Mouse (Mus musculus): ENCODE results near the gene Dapk3. TPM values are rescaled to one million over a fixed set of nuclear protein-coding genes. Genes with fewer than 3 reads are reported as not detected.
"Not testable (repeated sequence)": the region's sequence is repeated elsewhere in the genome, so short reads cannot be mapped to it uniquely, and the experiment has no call there.

Dapk3 gene
- polyA plus RNA-seq, 1 experiment from 2014 or later: 17.8 TPM

- H3K27me3 ChIP-seq: no peaks in the 10 kb centered on the region
- peaks cover 68% of the 10 kb centered on the region for H3K4me1 ChIP-seq (replicated peaks)
- H3K27ac ChIP-seq (replicated peaks): 0 out of 2 replicates have a peak overlapping the region, but pooled peaks have one; percentile 29
- no peak for ATAC-seq (ENCODE audit: insufficient read depth)
- no peaks in the 10 kb centered on the region for H3K9me3 ChIP-seq (replicated peaks)
- peaks cover 75% of the 10 kb centered on the region for H3K36me3 ChIP-seq (replicated peaks)
- 90% methylated on average over 13 of the region's 13 CpGs for WGBS (ENCODE audit: insufficient replicate concordance)
- no peak overlapping the region for H3K4me3 ChIP-seq (replicated peaks)
- H3K4me2 ChIP-seq: no peak overlapping the region
- no peak overlapping the region for H3K9ac ChIP-seq
Measured at GRCm38 (mm10) chr10:81180946-81181345, 1.9 kb upstream of the Dapk3 start.

DNA sequence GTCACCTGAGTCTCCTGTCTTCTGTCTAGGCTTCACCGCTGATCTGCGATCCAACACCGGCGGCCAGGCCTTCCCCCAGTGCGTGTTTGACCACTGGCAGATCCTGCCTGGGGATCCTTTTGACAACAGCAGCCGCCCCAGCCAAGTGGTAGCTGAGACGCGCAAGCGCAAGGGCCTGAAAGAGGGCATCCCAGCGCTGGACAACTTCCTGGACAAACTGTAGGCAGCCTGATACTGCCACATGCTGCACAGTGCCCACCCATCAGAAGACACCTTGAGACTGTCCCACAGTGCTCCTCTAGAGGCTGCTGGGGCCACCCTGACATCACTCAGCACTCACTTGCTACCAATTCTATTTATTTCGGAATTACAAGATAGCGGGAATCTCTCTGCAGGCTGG, 945 bp upstream of the Dapk3 start:
- not testable (repeated sequence) for H3K9ac ChIP-seq; H3K4me3 ChIP-seq (replicated peaks); ATAC-seq (ENCODE audit: insufficient read depth); H3K9me3 ChIP-seq (replicated peaks); H3K27me3 ChIP-seq
- Histone ChIP-seq H3K36me3 (replicated peaks) (peaks cover 80% of the 10 kb centered on the region), H3K4me1 (replicated peaks) (peaks cover 65% of the 10 kb centered on the region), H3K27ac (replicated peaks) (0 out of 2 replicates have a peak overlapping the region, but pooled peaks have one; percentile 14), H3K4me2 (0 out of 2 replicates have a peak overlapping the region, but pooled peaks have one; percentile 15)
- 82% methylated on average over 12 of the region's 12 CpGs for WGBS (ENCODE audit: insufficient replicate concordance)

DNA sequence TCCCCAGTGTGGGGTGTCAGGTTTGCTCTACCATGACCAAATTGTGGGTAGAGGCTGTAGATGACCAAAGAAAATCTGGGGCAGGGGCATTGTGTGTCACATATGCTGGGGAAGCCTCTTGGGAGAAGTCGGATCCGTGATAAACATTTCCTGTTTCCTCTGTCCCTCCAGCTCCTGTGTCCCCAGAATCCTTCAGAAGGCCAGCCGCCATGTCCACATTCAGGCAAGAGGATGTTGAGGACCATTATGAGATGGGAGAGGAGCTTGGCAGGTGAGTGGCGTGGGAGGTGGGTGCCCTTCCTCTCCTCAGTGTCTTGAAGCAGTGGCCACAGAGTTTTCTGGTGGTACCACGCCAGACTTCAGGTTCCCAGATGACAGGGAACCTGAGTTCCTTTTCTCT, 1.0 kb downstream of the Dapk3 start, which contains the start of gene 4930442H23Rik:
Gene 4930442H23Rik, minus strand, starts transcription at position 45 of the 400 bp plus-strand sequence.
- Histone ChIP-seq H3K4me3 (replicated peaks) (peak within 1 kb of the TSS; percentile 76), H3K27me3 (no peaks in the 10 kb centered on the region), H3K9ac (peak within 1 kb of the TSS; percentile 65), H3K4me2 (peak within 1 kb of the TSS; percentile 87), H3K4me1 (replicated peaks) (peaks cover 50% of the 10 kb centered on the region), H3K27ac (replicated peaks) (peak within 1 kb of the TSS; percentile 88), H3K9me3 (replicated peaks) (no peaks in the 10 kb centered on the region), H3K36me3 (replicated peaks) (peaks cover 76% of the 10 kb centered on the region)
- 62% methylated on average over 5 of the region's 5 CpGs for WGBS (ENCODE audit: insufficient replicate concordance)
- no peak for ATAC-seq (ENCODE audit: insufficient read depth)

GRCm38 (mm10) chr10:81184765-81185164, 2.0 kb downstream of the Dapk3 start:
- no peak overlapping the region for H3K27ac ChIP-seq (replicated peaks)
- ATAC-seq (ENCODE audit: insufficient read depth): no peak
- H3K27me3 ChIP-seq: no peaks in the 10 kb centered on the region
- no peak overlapping the region for H3K4me3 ChIP-seq (replicated peaks)
- H3K36me3 ChIP-seq (replicated peaks): peaks cover 71% of the 10 kb centered on the region
- WGBS (ENCODE audit: insufficient replicate concordance): 55% methylated on average over 4 of the region's 4 CpGs
- H3K9me3 ChIP-seq (replicated peaks): no peaks in the 10 kb centered on the region
- peaks cover 43% of the 10 kb centered on the region for H3K4me1 ChIP-seq (replicated peaks)
- no peak overlapping the region for H3K9ac ChIP-seq
- H3K4me2 ChIP-seq: no peak overlapping the region

GRCm38 (mm10) chr10:81187161-81187560, 4.4 kb downstream of the Dapk3 start:
- H3K9me3 ChIP-seq (replicated peaks): no peaks in the 10 kb centered on the region

DNA sequence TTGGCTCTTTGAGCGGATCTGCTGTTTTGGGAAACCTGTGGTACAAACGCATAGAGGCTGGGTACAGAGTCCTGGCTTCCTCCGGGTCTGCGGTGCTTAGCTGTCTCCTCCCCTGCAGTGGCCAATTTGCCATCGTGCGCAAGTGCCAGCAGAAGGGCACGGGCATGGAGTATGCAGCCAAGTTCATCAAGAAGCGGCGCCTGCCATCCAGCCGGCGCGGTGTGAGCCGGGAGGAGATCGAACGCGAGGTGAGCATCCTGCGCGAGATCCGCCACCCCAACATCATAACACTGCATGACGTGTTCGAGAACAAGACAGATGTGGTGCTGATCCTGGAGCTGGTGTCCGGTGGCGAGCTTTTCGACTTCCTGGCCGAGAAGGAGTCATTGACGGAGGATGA, 7.0 kb downstream of the Dapk3 start:
- ATAC-seq (ENCODE audit: insufficient read depth): no peak
- Histone ChIP-seq H3K4me3 (replicated peaks) (no peak overlapping the region), H3K9ac (no peak overlapping the region), H3K27ac (replicated peaks) (no peak overlapping the region), H3K36me3 (replicated peaks) (peaks cover 49% of the 10 kb centered on the region), H3K4me1 (replicated peaks) (peaks cover 49% of the 10 kb centered on the region), H3K4me2 (no peak overlapping the region), H3K9me3 (replicated peaks) (no peaks in the 10 kb centered on the region), H3K27me3 (peaks cover 25% of the 10 kb centered on the region)
- 80% methylated on average over 26 of the region's 26 CpGs for WGBS (ENCODE audit: insufficient replicate concordance)

More at GRCm38 (mm10) chr10:81187161-81187560, 4.4 kb downstream of the Dapk3 start:
- Histone ChIP-seq H3K4me3 (replicated peaks) (no peak overlapping the region), H3K27me3 (no peaks in the 10 kb centered on the region), H3K4me2 (no peak overlapping the region), H3K9ac (no peak overlapping the region), H3K27ac (replicated peaks) (no peak overlapping the region), H3K4me1 (replicated peaks) (peaks cover 45% of the 10 kb centered on the region), H3K36me3 (replicated peaks) (peaks cover 62% of the 10 kb centered on the region)
- WGBS (ENCODE audit: insufficient replicate concordance): 82% methylated on average over 9 of the region's 9 CpGs
- ATAC-seq (ENCODE audit: insufficient read depth): no peak

DNA sequence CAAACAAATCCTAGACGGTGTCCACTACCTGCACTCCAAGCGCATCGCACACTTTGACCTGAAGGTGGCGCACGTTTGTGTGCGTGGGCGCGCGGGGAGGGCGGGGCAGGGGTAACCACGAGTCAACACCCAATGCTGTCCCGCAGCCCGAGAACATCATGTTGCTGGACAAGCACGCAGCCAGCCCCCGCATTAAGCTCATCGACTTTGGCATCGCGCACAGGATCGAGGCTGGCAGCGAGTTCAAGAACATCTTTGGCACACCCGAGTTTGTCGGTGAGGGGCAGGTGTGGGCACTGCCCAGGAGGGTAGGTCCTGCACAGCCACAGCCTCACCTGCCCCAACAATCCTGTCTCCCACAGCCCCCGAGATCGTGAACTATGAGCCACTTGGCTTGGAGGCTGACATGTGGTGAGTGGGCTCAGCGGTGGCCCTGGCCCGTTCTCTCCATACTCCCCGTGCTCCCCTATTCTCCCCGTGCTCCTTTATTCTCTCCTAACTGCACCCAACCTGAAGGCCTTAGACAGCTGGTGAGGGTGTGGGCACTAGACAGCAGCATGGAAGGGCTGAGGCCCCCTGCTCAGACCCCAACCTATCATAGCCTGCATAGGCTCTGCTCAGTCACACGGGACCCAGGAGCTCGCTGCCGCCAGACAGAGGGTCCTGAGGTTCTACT, 7.6 kb downstream of the Dapk3 start:
- Histone ChIP-seq H3K27ac (replicated peaks) (no peak overlapping the region), H3K27me3 (peaks cover 30% of the 10 kb centered on the region), H3K4me2 (no peak overlapping the region), H3K9ac (no peak overlapping the region), H3K4me3 (replicated peaks) (no peak overlapping the region), H3K36me3 (replicated peaks) (peaks cover 43% of the 10 kb centered on the region), H3K9me3 (replicated peaks) (no peaks in the 10 kb centered on the region), H3K4me1 (replicated peaks) (peaks cover 49% of the 10 kb centered on the region)
- 66% methylated on average over 31 of the region's 31 CpGs for WGBS (ENCODE audit: insufficient replicate concordance)
- no peak for ATAC-seq (ENCODE audit: insufficient read depth)

- Histone ChIP-seq H3K27me3 (peaks cover 36% of the 10 kb centered on the region), H3K4me3 (replicated peaks) (no peak overlapping the region), H3K36me3 (replicated peaks) (peaks cover 38% of the 10 kb centered on the region), H3K4me2 (no peak overlapping the region), H3K27ac (replicated peaks) (0 out of 2 replicates have a peak overlapping the region, but pooled peaks have one; percentile 16), H3K9me3 (replicated peaks) (no peaks in the 10 kb centered on the region), H3K4me1 (replicated peaks) (peaks cover 49% of the 10 kb centered on the region), H3K9ac (no peak overlapping the region)
- whole genome bisulfite sequencing (ENCODE audit: insufficient replicate concordance): 35% methylated on average over 6 of the region's 6 CpGs
- ATAC-seq (ENCODE audit: insufficient read depth): no peak
Measured at GRCm38 (mm10) chr10:81190912-81191321, 8.1 kb downstream of the Dapk3 start.

- 59% methylated on average over 18 of the region's 18 CpGs for WGBS (ENCODE audit: insufficient replicate concordance)
- Histone ChIP-seq H3K4me3 (replicated peaks) (no peak overlapping the region), H3K36me3 (replicated peaks) (peaks cover 36% of the 10 kb centered on the region), H3K4me2 (peak overlapping the region; percentile 89), H3K27ac (replicated peaks) (0 out of 2 replicates have a peak overlapping the region, but pooled peaks have one; percentile 16), H3K4me1 (replicated peaks) (peaks cover 49% of the 10 kb centered on the region), H3K27me3 (peaks cover 41% of the 10 kb centered on the region), H3K9me3 (replicated peaks) (no peaks in the 10 kb centered on the region), H3K9ac (no peak overlapping the region)
- no peak for ATAC-seq (ENCODE audit: insufficient read depth)
Measured at GRCm38 (mm10) chr10:81191342-81191982, 8.7 kb downstream of the Dapk3 start.

- peak; percentile 82 for ATAC-seq (ENCODE audit: insufficient read depth)
- H3K4me2 ChIP-seq: peak overlapping the region; percentile 89
- peaks cover 51% of the 10 kb centered on the region for H3K27me3 ChIP-seq
- H3K36me3 ChIP-seq (replicated peaks): peaks cover 27% of the 10 kb centered on the region
- peak overlapping the region; percentile 71 for H3K9ac ChIP-seq
- H3K9me3 ChIP-seq (replicated peaks): no peaks in the 10 kb centered on the region
- H3K27ac ChIP-seq (replicated peaks): peak overlapping the region; percentile 86
- peak overlapping the region; percentile 69 for H3K4me3 ChIP-seq (replicated peaks)
- peaks cover 49% of the 10 kb centered on the region for H3K4me1 ChIP-seq (replicated peaks)
- under 1% methylated on average over 93 of the region's 93 CpGs for WGBS (ENCODE audit: insufficient replicate concordance)
Measured at GRCm38 (mm10) chr10:81192270-81192967, 9.6 kb downstream of the Dapk3 start.
